Mouse (Mus musculus): ENCODE data around the gene Vps13a. TPM values are rescaled to one million over a fixed set of nuclear protein-coding genes. Genes with fewer than 3 reads are reported as not detected.

Gene Vps13a
- polyA plus RNA-seq, 1 experiment from 2014 or later = 10.2 TPM

GRCm38 (mm10) chr19:16607634-16608033 is 173.1 kb downstream of the Vps13a start:
- H3K4me1 ChIP-seq (replicated peaks; ENCODE audit: control insufficient read depth, insufficient read depth, low read length) = no peaks in the 10 kb centered on the region
- no peak for ATAC-seq (ENCODE audit: low read depth)
- no peaks in the 10 kb centered on the region for H3K36me3 ChIP-seq (ENCODE audit: control insufficient read depth, insufficient read depth, low read length)
- WGBS = 74% methylated on average over 6 of the region's 6 CpGs
- no peak overlapping the region for H3K4me3 ChIP-seq (ENCODE audit: low read length)
- H3K4me2 ChIP-seq (ENCODE audit: low read depth, low read length) = no peak overlapping the region
- no peak overlapping the region for H3K27ac ChIP-seq (ENCODE audit: low read length)
- no peaks in the 10 kb centered on the region for H3K27me3 ChIP-seq (ENCODE audit: control insufficient read depth, insufficient read depth, low read depth, low read length)
- H3K9ac ChIP-seq (ENCODE audit: low read length) = no peak overlapping the region
- no peaks in the 10 kb centered on the region for H3K9me3 ChIP-seq (ENCODE audit: control insufficient read depth, low read length)

GRCm38 (mm10) chr19:16602026-16602425 is 178.7 kb downstream of the Vps13a start:
- no peaks in the 10 kb centered on the region for H3K36me3 ChIP-seq (ENCODE audit: control insufficient read depth, insufficient read depth, low read length)
- no peak overlapping the region for H3K9ac ChIP-seq (ENCODE audit: low read length)
- H3K27ac ChIP-seq (ENCODE audit: low read length) = no peak overlapping the region
- no peak overlapping the region for H3K4me3 ChIP-seq (ENCODE audit: low read length)
- H3K9me3 ChIP-seq (ENCODE audit: control insufficient read depth, low read length) = no peaks in the 10 kb centered on the region
- no peak overlapping the region for H3K4me2 ChIP-seq (ENCODE audit: low read depth, low read length)
- ATAC-seq (ENCODE audit: low read depth) = no peak
- peaks cover 7% of the 10 kb centered on the region for H3K4me1 ChIP-seq (replicated peaks; ENCODE audit: control insufficient read depth, insufficient read depth, low read length)
- WGBS = 80% methylated on average over 8 of the region's 8 CpGs
- no peaks in the 10 kb centered on the region for H3K27me3 ChIP-seq (ENCODE audit: control insufficient read depth, insufficient read depth, low read depth, low read length)

GRCm38 (mm10) chr19:16599298-16599970 is 181.3 kb downstream of the Vps13a start:
- Histone ChIP-seq H3K4me1 (replicated peaks; ENCODE audit: control insufficient read depth, insufficient read depth, low read length) (peaks cover 7% of the 10 kb centered on the region), H3K9me3 (ENCODE audit: control insufficient read depth, low read length) (no peaks in the 10 kb centered on the region), H3K9ac (ENCODE audit: low read length) (no peak overlapping the region), H3K27me3 (ENCODE audit: control insufficient read depth, insufficient read depth, low read depth, low read length) (no peaks in the 10 kb centered on the region), H3K27ac (ENCODE audit: low read length) (no peak overlapping the region), H3K36me3 (ENCODE audit: control insufficient read depth, insufficient read depth, low read length) (no peaks in the 10 kb centered on the region), H3K4me2 (ENCODE audit: low read depth, low read length) (peak overlapping the region; percentile 26; the same call in 1 of the 2 replicates), H3K4me3 (ENCODE audit: low read length) (no peak overlapping the region)
- WGBS = 19% methylated on average over 9 of the region's 9 CpGs
- peak; percentile 58 for ATAC-seq (ENCODE audit: low read depth)

DNA sequence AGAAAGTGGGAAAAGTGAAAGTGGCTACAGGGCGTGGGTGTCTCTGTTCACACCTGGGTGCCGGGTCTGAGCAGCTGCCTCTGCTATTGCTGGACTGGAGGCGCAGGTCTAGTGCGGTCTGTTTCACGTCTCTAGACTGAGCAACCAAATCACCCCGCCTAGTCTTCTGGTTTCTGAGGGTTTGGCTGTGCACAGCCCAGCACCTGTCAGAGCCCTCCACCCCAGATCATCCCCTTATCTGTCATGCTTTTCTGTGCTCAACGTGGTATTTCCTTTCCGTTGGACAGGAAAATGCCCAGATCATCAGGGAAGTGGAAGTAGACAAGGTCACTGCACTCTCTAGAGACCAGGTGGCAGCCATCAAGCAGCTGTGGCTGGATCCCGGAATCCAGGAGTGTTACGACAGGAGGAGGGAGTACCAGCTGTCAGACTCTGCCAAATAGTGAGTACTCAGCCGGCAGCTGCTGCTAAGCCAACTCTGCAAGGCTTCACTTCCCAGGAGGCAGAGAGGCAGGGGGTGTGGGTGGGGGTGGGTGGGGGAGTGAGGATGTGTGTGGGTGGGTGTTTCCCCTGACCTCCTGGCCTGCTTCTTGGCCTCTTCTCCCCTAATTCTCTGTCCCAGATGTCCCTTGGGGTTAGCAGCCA is 182.0 kb downstream of the Vps13a start:
- H3K4me2 ChIP-seq (ENCODE audit: low read depth, low read length) = peak overlapping the region; percentile 26; the same call in 1 of the 2 replicates
- H3K4me1 ChIP-seq (replicated peaks; ENCODE audit: control insufficient read depth, insufficient read depth, low read length) = peaks cover 7% of the 10 kb centered on the region
- peak; percentile 81 for ATAC-seq (ENCODE audit: low read depth)

DNA sequence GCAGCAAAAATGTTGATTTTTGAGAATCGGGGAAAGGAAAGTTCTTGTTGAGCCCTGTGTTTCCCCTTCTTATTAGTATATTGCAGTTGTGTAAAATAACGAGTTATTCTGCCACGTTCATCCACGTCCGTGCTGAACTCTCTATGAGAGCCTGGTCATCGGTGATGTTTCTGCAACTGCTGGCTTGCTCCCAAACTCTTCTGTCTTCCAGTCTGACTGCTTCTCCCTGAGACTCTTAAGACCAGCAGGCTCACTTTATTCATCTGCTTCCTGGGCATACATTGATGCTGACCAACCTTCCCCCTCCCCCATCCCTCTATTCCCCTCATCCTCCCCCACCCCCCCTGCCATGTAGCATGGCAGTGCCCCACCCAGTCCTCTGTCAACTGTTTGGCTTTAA is 183.5 kb downstream of the Vps13a start:
- no peak for ATAC-seq (ENCODE audit: low read depth)
- Histone ChIP-seq H3K4me2 (ENCODE audit: low read depth, low read length) (no peak overlapping the region), H3K9ac (ENCODE audit: low read length) (no peak overlapping the region), H3K36me3 (ENCODE audit: control insufficient read depth, insufficient read depth, low read length) (no peaks in the 10 kb centered on the region), H3K9me3 (ENCODE audit: control insufficient read depth, low read length) (no peaks in the 10 kb centered on the region), H3K4me3 (ENCODE audit: low read length) (no peak overlapping the region), H3K27me3 (ENCODE audit: control insufficient read depth, insufficient read depth, low read depth, low read length) (no peaks in the 10 kb centered on the region), H3K27ac (ENCODE audit: low read length) (no peak overlapping the region), H3K4me1 (replicated peaks; ENCODE audit: control insufficient read depth, insufficient read depth, low read length) (peaks cover 7% of the 10 kb centered on the region)
- 61% methylated on average over 6 of the region's 6 CpGs for WGBS

More for the DNA sequence above, 182.0 kb downstream of the Vps13a start:
- Histone ChIP-seq H3K4me3 (ENCODE audit: low read length) (no peak overlapping the region), H3K36me3 (ENCODE audit: control insufficient read depth, insufficient read depth, low read length) (no peaks in the 10 kb centered on the region), H3K9ac (ENCODE audit: low read length) (no peak overlapping the region; the same call in 1 of the 2 replicates), H3K9me3 (ENCODE audit: control insufficient read depth, low read length) (no peaks in the 10 kb centered on the region), H3K27ac (ENCODE audit: low read length) (no peak overlapping the region), H3K27me3 (ENCODE audit: control insufficient read depth, insufficient read depth, low read depth, low read length) (no peaks in the 10 kb centered on the region)
- WGBS = 28% methylated on average over 11 of the region's 11 CpGs

DNA sequence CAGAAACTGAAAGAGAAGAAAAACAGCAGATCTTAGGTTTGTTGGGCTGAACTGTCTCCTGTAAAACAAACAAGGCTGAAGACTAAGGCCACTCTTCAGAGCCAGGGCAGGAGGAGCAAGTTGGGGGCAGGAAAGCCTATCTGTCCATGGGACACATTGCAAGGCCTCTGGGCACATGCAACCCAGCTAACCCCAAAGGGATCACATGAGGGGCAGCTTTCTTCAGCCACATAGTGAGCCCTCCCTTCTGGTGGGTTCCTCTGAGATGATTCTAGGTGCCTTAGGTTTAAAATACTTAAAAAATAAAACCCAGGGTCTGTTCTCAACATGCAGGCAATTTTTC is 186.8 kb downstream of the Vps13a start:
- no peaks in the 10 kb centered on the region for H3K9me3 ChIP-seq (ENCODE audit: control insufficient read depth, low read length)
- peaks cover 5% of the 10 kb centered on the region for H3K4me1 ChIP-seq (replicated peaks; ENCODE audit: control insufficient read depth, insufficient read depth, low read length)
- no peak overlapping the region for H3K4me3 ChIP-seq (ENCODE audit: low read length)
- H3K4me2 ChIP-seq (ENCODE audit: low read depth, low read length) = no peak overlapping the region
- H3K27me3 ChIP-seq (ENCODE audit: control insufficient read depth, insufficient read depth, low read depth, low read length) = no peaks in the 10 kb centered on the region
- H3K27ac ChIP-seq (ENCODE audit: low read length) = no peak overlapping the region
- H3K36me3 ChIP-seq (ENCODE audit: control insufficient read depth, insufficient read depth, low read length) = no peaks in the 10 kb centered on the region
- no peak overlapping the region for H3K9ac ChIP-seq (ENCODE audit: low read length)
- no peak for ATAC-seq (ENCODE audit: low read depth)

DNA sequence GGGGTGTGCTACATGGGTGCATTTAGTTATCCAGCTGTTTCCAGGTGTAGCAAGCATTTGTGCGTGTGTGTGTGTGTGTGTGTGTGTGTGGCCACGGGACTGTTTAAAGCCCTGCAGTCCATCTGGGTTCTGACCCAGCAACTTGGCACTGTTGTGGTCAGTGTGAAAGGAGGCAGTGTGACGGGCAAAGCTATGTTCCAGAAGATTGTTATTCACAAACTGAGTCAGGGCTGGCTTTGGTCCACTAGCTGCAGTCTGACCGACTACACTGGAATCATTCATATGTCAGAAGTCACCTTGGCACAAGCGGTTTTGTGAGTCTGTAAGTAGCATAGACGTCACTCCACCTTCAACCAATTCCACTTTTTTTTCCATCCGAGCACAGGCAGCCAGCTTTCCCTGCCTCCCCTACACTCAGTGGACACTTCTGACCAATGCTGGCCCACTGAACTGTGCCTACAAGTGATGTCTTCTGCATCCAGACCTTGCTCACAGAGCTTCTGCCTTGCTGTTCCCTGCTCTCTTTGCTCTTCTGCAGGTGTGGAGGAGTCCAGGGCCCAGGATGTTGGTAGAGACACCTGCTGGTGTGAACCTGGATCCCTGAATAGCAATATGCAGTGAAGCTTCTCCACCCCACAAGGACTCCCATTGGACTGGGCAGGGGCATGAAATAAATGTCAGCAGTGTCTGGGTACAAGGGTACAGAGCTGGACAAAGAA is 187.3 kb downstream of the Vps13a start:
- Histone ChIP-seq H3K36me3 (ENCODE audit: control insufficient read depth, insufficient read depth, low read length) (no peaks in the 10 kb centered on the region), H3K9me3 (ENCODE audit: control insufficient read depth, low read length) (no peaks in the 10 kb centered on the region), H3K27me3 (ENCODE audit: control insufficient read depth, insufficient read depth, low read depth, low read length) (no peaks in the 10 kb centered on the region), H3K27ac (ENCODE audit: low read length) (no peak overlapping the region), H3K9ac (ENCODE audit: low read length) (no peak overlapping the region), H3K4me3 (ENCODE audit: low read length) (no peak overlapping the region), H3K4me1 (replicated peaks; ENCODE audit: control insufficient read depth, insufficient read depth, low read length) (no peaks in the 10 kb centered on the region), H3K4me2 (ENCODE audit: low read depth, low read length) (no peak overlapping the region)
- ATAC-seq (ENCODE audit: low read depth) = 0 out of 2 replicates have a peak, but pooled peaks have one; percentile 41
- 79% methylated on average over 7 of the region's 7 CpGs for WGBS

DNA sequence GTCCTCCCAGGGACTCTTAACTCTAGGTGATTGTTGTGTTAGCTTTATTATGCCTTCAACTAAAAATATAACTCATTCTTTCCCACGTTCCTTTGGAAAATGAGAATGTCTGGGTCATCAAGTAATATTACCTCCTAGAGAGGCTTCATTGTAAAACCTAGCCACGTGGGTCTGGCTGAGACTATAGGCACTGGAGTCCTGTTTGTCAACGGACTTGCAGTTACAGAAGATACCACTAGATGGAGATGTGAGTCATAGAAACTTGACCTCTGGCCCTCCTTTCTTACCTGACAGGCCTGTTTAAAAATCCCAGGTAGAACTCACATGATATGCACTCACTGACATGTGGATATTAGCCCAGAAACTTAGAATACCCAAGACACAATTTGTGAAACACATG is 195.4 kb downstream of the Vps13a start:
- Histone ChIP-seq H3K27ac (ENCODE audit: low read length) (no peak overlapping the region), H3K4me1 (replicated peaks; ENCODE audit: control insufficient read depth, insufficient read depth, low read length) (no peaks in the 10 kb centered on the region), H3K4me3 (ENCODE audit: low read length) (no peak overlapping the region), H3K9me3 (ENCODE audit: control insufficient read depth, low read length) (peaks cover 4% of the 10 kb centered on the region; the same call in 1 of the 2 replicates), H3K36me3 (ENCODE audit: control insufficient read depth, insufficient read depth, low read length) (peaks cover 2% of the 10 kb centered on the region; the same call in 1 of the 2 replicates), H3K4me2 (ENCODE audit: low read depth, low read length) (no peak overlapping the region), H3K27me3 (ENCODE audit: control insufficient read depth, insufficient read depth, low read depth, low read length) (no peaks in the 10 kb centered on the region), H3K9ac (ENCODE audit: low read length) (no peak overlapping the region)
- whole genome bisulfite sequencing = 20% methylated on average over 3 of the region's 3 CpGs
- ATAC-seq (ENCODE audit: low read depth) = no peak

- Histone ChIP-seq H3K9me3 (ENCODE audit: control insufficient read depth, low read length) (peaks cover 4% of the 10 kb centered on the region; the same call in 1 of the 2 replicates), H3K27ac (ENCODE audit: low read length) (peak overlapping the region; percentile 59; the same call in 1 of the 2 replicates), H3K9ac (ENCODE audit: low read length) (no peak overlapping the region), H3K4me1 (replicated peaks; ENCODE audit: control insufficient read depth, insufficient read depth, low read length) (no peaks in the 10 kb centered on the region), H3K27me3 (ENCODE audit: control insufficient read depth, insufficient read depth, low read depth, low read length) (no peaks in the 10 kb centered on the region), H3K4me3 (ENCODE audit: low read length) (no peak overlapping the region), H3K4me2 (ENCODE audit: low read depth, low read length) (no peak overlapping the region), H3K36me3 (ENCODE audit: control insufficient read depth, insufficient read depth, low read length) (peaks cover 2% of the 10 kb centered on the region; the same call in 1 of the 2 replicates)
- peak; percentile 56; the same call in 1 of the 2 replicates for ATAC-seq (ENCODE audit: low read depth)
- 71% methylated on average over 7 of the region's 7 CpGs for WGBS
Observed at GRCm38 (mm10) chr19:16584546-16584945, 196.2 kb downstream of the Vps13a start.

All from lung, embryonic 16.5 days (tissue).